Mouse (Mus musculus): ENCODE data around the gene Tril. TPM values are rescaled to one million over a fixed set of nuclear protein-coding genes. Genes with fewer than 3 reads are reported as not detected.

The Tril gene
- polyA plus RNA-seq, 1 experiment from 2014 or later = 35.3 TPM

DNA sequence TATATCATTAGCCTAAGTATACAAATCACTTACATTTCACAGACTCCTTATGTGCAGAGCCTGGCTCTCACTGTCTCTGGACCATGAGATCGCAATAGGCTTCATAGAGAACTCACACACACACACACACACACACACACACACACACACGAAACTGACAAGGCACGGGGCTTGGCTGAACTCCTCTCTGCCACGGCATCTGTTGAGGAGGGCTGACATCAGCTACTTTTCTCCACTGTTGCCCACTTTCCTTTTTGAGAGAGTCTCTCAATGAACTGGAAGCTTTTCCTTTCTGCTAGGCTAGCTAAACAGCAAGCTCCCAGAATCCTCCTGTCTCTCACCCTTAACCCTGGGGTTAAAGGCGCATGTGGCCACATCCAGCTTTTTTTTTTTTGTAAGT is 14.6 kb downstream of the Tril start:
- Histone ChIP-seq H3K4me1 (peaks cover 13% of the 10 kb centered on the region), H3K4me3 (replicated peaks) (no peak overlapping the region), H3K36me3 (no peaks in the 10 kb centered on the region), H3K27ac (replicated peaks) (no peak overlapping the region), H3K4me2 (replicated peaks) (no peak overlapping the region), H3K27me3 (no peaks in the 10 kb centered on the region; the same call in 1 of the 2 replicates), H3K9ac (no peak overlapping the region), H3K9me3 (replicated peaks) (no peaks in the 10 kb centered on the region)
- 84% methylated on average over 5 of the region's 5 CpGs for WGBS
- ATAC-seq (ENCODE audit: insufficient number of reproducible peaks, low FRiP score, low TSS enrichment, low read depth) = no peak

DNA sequence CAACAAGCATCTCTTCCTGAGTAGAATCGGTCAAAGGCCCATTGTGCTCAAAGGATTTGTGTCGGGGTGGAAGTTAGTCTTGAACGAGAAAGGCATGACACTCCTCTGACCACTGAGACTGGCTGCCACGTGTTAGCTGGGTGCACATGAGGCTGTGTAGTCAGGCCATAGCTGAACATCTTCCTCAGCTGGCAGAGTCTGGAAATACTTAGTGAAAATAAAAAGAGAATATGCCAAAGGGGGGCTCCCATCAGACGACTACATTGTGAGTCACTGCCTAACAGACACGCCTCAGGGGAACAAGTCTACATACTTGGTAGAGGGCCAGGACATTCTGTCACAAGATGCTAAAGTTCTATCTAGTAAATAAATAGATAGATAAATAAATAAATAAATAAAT is 16.5 kb downstream of the Tril start:
- Histone ChIP-seq H3K27me3 (no peaks in the 10 kb centered on the region; the same call in 1 of the 2 replicates), H3K9me3 (replicated peaks) (no peaks in the 10 kb centered on the region), H3K9ac (no peak overlapping the region), H3K4me1 (peaks cover 13% of the 10 kb centered on the region), H3K36me3 (no peaks in the 10 kb centered on the region), H3K4me2 (replicated peaks) (no peak overlapping the region), H3K4me3 (replicated peaks) (no peak overlapping the region), H3K27ac (replicated peaks) (no peak overlapping the region)
- ATAC-seq (ENCODE audit: insufficient number of reproducible peaks, low FRiP score, low TSS enrichment, low read depth) = no peak
- WGBS = 43% methylated on average over 6 of the region's 6 CpGs

DNA sequence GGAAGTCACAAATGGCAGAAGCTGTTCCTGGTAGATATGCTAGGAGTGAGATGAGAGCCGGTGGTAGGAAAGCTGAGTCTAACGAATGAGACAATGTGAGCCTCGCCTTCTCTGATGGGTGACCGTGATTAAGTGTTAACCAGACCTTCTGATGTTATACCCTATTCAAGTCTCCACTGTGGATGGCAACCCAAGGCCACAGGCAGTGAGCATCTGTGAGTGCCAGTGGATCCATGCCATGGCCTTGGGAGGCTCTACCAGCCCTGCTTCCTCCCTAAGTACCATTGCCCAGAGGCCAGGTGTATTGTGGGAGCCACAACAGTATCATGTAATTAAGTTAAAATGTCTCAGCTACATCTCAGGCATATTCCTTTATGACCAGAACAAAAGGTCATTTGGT is 17.1 kb downstream of the Tril start:
- H3K27ac ChIP-seq (replicated peaks) = no peak overlapping the region
- ATAC-seq (ENCODE audit: insufficient number of reproducible peaks, low FRiP score, low TSS enrichment, low read depth) = no peak
- no peaks in the 10 kb centered on the region for H3K9me3 ChIP-seq (replicated peaks)
- 95% methylated on average over 4 of the region's 4 CpGs for WGBS
- no peak overlapping the region for H3K9ac ChIP-seq
- H3K4me2 ChIP-seq (replicated peaks) = no peak overlapping the region
- H3K36me3 ChIP-seq = no peaks in the 10 kb centered on the region
- H3K27me3 ChIP-seq = no peaks in the 10 kb centered on the region; the same call in 1 of the 2 replicates
- H3K4me3 ChIP-seq (replicated peaks) = no peak overlapping the region
- H3K4me1 ChIP-seq = peaks cover 13% of the 10 kb centered on the region

DNA sequence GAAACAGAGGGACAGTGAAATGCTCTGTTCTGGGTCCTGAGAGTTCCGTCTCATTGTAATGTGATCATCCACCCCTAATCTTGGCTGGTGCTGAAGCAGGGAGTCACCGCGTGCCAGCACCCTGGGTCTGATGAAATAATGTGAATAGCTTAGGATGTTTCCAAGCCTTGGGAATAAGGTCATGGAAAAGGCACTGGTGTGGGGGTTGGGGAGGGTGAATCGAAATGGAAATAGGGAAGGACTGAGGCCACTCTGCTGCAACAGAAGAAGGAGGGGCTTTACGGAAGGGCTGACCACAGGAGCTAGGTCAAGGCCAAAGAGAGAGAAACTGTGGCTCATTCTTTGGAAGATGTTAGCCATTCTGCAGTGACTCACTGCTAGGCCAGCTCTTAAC is 18.7 kb downstream of the Tril start:
- Histone ChIP-seq H3K4me1 (peaks cover 13% of the 10 kb centered on the region), H3K4me2 (replicated peaks) (no peak overlapping the region), H3K9me3 (replicated peaks) (no peaks in the 10 kb centered on the region), H3K4me3 (replicated peaks) (no peak overlapping the region), H3K27ac (replicated peaks) (no peak overlapping the region), H3K36me3 (no peaks in the 10 kb centered on the region), H3K9ac (no peak overlapping the region), H3K27me3 (no peaks in the 10 kb centered on the region; the same call in 1 of the 2 replicates)
- 33% methylated on average over 5 of the region's 5 CpGs for WGBS
- no peak; the same call in 1 of the 2 replicates for ATAC-seq (ENCODE audit: insufficient number of reproducible peaks, low FRiP score, low TSS enrichment, low read depth)

DNA sequence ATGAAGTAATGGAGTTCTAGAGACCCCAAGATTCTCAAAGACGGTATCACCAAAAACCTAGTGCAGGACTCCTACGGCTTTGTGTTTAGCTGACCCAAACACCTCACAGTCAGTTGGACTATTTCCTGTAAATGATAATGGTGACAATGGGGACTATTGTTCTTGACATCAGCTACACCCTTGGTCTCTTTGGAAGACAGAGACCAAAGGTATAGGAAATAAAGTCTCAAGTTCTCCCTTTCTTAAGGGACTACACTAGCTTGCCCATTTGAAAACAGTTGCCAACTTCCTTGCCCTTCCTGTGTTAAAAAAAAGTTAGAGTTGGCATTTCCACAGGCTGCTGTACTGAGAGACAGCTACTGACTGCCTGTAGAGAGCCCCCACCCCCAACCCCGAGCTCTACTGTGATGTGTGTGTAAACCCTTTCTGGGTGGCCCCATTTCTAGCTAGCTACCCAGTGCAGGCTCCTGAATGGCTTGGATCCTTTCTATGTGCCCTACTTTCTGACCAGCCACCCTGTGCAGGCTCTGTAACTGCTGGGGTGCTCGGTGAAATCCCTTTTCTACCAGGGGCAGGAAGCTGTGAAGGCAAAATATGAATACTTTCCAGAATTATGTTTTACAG is 19.2 kb downstream of the Tril start:
- Histone ChIP-seq H3K27me3 (no peaks in the 10 kb centered on the region; the same call in 1 of the 2 replicates), H3K9ac (no peak overlapping the region), H3K4me1 (peaks cover 13% of the 10 kb centered on the region), H3K4me3 (replicated peaks) (no peak overlapping the region), H3K36me3 (no peaks in the 10 kb centered on the region), H3K4me2 (replicated peaks) (no peak overlapping the region), H3K9me3 (replicated peaks) (no peaks in the 10 kb centered on the region), H3K27ac (replicated peaks) (no peak overlapping the region)
- WGBS = 55% methylated on average over 4 of the region's 4 CpGs
- ATAC-seq (ENCODE audit: insufficient number of reproducible peaks, low FRiP score, low TSS enrichment, low read depth) = no peak

DNA sequence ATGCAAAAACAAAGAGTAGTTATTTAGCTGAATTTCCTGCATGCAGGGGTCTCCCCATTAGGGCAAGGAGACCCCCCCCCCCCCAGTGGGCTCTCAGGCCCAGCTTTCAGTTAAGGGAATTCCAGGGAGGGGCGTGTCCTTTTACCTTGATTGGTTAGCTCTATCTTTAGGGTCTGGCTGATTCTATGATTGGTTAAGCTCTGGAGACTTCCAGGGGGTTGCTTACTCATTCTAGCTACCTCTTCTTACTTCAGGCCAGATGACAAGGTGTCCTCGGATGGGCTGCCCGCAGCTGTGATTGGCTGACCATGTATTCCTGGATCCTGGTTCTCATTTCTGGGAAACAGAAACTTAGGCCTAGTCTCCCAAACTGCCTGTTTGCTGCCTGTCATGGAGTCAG is 21.8 kb downstream of the Tril start:
- Histone ChIP-seq H3K9me3 (replicated peaks) (no peaks in the 10 kb centered on the region), H3K27ac (replicated peaks) (no peak overlapping the region), H3K9ac (no peak overlapping the region), H3K4me3 (replicated peaks) (no peak overlapping the region), H3K4me1 (peaks cover 26% of the 10 kb centered on the region), H3K27me3 (peaks cover 11% of the 10 kb centered on the region; the same call in 1 of the 2 replicates), H3K4me2 (replicated peaks) (no peak overlapping the region), H3K36me3 (no peaks in the 10 kb centered on the region)
- ATAC-seq (ENCODE audit: insufficient number of reproducible peaks, low FRiP score, low TSS enrichment, low read depth) = no peak
- 73% methylated on average over 3 of the region's 3 CpGs for WGBS

DNA sequence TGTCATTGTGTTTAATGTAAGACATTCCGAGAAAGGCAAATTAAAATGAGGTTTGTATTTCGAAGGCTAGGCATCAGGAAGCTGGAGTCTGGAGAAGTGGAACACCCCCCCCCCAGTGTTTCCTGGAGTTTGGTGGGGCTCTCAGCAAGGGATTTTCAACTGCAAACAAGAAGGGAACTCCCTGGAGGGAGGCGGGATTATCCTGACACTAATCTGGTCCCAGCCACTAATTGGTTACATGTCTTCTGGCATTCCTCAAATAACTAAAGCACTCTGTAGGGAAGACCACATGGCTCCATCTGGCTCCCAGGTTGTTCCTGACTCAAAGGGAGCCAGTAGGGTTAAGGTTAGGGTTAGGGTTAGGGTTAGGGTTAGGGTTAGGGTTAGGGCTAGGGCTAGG is 23.8 kb downstream of the Tril start:
- H3K4me2 ChIP-seq (replicated peaks) = no peak overlapping the region
- H3K27ac ChIP-seq (replicated peaks) = no peak overlapping the region
- no peak for ATAC-seq (ENCODE audit: insufficient number of reproducible peaks, low FRiP score, low TSS enrichment, low read depth)
- peaks cover 11% of the 10 kb centered on the region; the same call in 1 of the 2 replicates for H3K27me3 ChIP-seq
- no peaks in the 10 kb centered on the region for H3K9me3 ChIP-seq (replicated peaks)
- no peaks in the 10 kb centered on the region for H3K36me3 ChIP-seq
- no peak overlapping the region for H3K4me3 ChIP-seq (replicated peaks)
- no peak overlapping the region for H3K9ac ChIP-seq
- peaks cover 21% of the 10 kb centered on the region for H3K4me1 ChIP-seq
- 26% methylated on average over 3 of the region's 3 CpGs for WGBS

DNA sequence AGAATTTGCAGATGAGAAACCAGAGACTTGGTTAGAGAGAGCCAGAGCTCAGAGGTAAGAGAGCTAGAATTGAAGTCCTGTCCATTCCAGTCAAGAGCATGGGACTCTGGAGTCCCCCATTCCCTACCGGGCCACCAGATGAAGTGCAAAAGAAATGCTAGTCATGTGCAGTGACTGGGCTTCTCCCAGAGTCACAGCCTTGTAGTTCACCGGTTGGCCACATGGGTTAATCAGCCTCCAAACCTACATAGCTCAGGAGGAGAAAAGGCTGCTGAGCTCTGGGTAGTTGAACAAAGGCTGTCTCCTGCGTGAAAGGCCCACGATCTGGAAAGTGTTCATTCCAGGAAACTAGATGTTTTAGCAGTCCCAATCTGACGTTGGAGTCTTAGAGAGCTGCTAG is 24.8 kb downstream of the Tril start:
- Histone ChIP-seq H3K4me2 (replicated peaks) (no peak overlapping the region), H3K27ac (replicated peaks) (no peak overlapping the region), H3K36me3 (no peaks in the 10 kb centered on the region), H3K4me3 (replicated peaks) (no peak overlapping the region), H3K4me1 (peaks cover 13% of the 10 kb centered on the region), H3K27me3 (peaks cover 11% of the 10 kb centered on the region; the same call in 1 of the 2 replicates), H3K9ac (no peak overlapping the region), H3K9me3 (replicated peaks) (no peaks in the 10 kb centered on the region)
- ATAC-seq (ENCODE audit: insufficient number of reproducible peaks, low FRiP score, low TSS enrichment, low read depth) = no peak
- WGBS = 15% methylated on average over 5 of the region's 5 CpGs

DNA sequence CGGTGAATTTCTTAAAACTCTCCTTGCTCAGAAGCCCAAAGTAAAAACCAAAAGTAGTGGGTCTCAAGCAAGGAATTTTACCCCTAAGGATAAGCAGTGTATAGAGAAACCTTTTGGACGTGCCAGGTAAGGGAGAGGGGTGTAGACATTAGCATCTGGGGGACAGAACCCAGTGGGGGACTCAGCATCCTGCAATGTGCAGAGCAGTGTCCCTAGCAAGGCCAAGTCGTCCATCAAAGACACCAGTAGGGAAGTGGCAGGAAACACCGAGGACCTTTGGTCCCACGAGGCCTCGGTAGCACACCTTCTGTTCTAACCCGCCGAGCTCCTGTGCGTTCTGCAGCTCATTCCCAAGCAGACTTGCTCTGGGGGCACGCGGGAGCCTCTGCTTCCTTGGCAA is 25.6 kb downstream of the Tril start:
- no peaks in the 10 kb centered on the region for H3K9me3 ChIP-seq (replicated peaks)
- no peak overlapping the region for H3K27ac ChIP-seq (replicated peaks)
- peaks cover 13% of the 10 kb centered on the region for H3K4me1 ChIP-seq
- peak overlapping the region; percentile 38 for H3K4me2 ChIP-seq (replicated peaks)
- H3K4me3 ChIP-seq (replicated peaks) = no peak overlapping the region
- ATAC-seq (ENCODE audit: insufficient number of reproducible peaks, low FRiP score, low TSS enrichment, low read depth) = no peak
- WGBS = 46% methylated on average over 11 of the region's 11 CpGs
- H3K36me3 ChIP-seq = no peaks in the 10 kb centered on the region
- H3K9ac ChIP-seq = no peak overlapping the region
- peaks cover 11% of the 10 kb centered on the region; the same call in 1 of the 2 replicates for H3K27me3 ChIP-seq

DNA sequence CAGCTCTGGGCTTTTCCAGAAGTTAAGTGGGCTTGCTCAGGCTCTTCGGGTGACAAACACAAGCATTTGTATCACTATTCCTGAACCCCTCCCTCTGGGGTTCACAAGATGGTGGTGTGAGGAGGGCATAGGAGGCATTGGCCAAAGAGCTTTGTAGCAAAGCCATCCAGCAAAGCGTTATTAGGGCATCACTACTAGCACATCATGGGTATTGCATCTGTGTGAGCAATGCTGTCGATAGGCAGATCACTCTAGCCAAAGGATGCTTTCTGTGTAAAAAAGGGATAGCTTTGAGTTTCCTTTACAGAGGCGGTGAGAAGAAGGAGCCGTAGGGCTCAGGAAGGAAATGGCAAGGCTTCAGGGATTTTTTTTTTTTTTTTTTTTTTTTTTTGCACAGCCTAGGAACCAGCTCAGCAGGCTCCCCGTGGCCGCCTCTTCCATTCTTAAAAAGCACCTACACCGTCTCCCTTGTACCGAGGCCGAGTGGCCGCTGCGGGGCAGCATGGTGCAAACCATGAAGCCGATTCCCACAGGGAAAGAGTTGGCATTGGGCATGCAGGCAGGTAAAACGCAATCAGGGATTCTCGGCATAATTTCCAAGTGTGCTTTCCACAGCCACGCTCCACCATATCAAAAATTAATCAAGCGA is 26.2 kb downstream of the Tril start:
- WGBS = 12% methylated on average over 17 of the region's 17 CpGs
- H3K9ac ChIP-seq = no peak overlapping the region
- H3K27me3 ChIP-seq = peaks cover 11% of the 10 kb centered on the region; the same call in 1 of the 2 replicates
- peak overlapping the region; percentile 38 for H3K4me2 ChIP-seq (replicated peaks)
- no peaks in the 10 kb centered on the region for H3K9me3 ChIP-seq (replicated peaks)
- H3K36me3 ChIP-seq = no peaks in the 10 kb centered on the region
- H3K27ac ChIP-seq (replicated peaks) = no peak overlapping the region
- no peak overlapping the region for H3K4me3 ChIP-seq (replicated peaks)
- H3K4me1 ChIP-seq = peaks cover 13% of the 10 kb centered on the region
- no peak for ATAC-seq (ENCODE audit: insufficient number of reproducible peaks, low FRiP score, low TSS enrichment, low read depth)

DNA sequence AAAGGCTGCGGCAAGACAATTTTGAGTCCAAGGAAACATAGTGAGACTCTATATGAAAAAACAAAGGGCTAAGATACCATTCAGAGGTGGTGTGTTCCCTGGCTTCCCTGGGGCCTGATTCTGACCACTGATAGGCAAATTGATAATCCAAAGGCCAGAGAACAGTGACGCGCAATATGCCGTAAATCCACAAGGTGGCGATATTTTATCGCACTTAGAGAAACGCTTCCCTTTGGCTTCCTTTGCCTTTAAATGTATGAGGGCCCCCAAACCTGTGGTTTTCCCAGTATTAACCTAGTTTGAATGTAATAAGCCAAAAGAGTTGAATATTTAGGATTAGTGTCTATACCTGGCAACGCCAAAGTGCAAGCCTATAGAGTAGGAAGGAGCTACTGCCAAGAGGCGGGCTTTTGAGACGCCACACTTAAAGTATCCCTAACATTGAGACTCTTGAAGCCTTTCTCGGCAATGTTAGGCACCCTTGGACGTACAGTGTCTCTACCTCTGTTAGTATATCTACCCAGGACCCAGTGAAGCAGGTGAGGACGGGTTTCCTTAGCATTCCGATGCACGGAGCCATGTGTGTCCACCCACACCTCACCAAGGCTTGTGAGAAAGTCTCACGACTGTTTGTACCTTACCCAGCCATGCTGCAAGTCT is 37.6 kb downstream of the Tril start:
- no peak for ATAC-seq (ENCODE audit: insufficient number of reproducible peaks, low FRiP score, low TSS enrichment, low read depth)
- no peak overlapping the region for H3K9ac ChIP-seq

More for the DNA sequence above, 37.6 kb downstream of the Tril start:
- Histone ChIP-seq H3K36me3 (no peaks in the 10 kb centered on the region), H3K4me3 (replicated peaks) (no peak overlapping the region), H3K4me2 (replicated peaks) (no peak overlapping the region), H3K27me3 (no peaks in the 10 kb centered on the region), H3K4me1 (no peaks in the 10 kb centered on the region; the same call in 1 of the 2 replicates), H3K9me3 (replicated peaks) (no peaks in the 10 kb centered on the region), H3K27ac (replicated peaks) (no peak overlapping the region)
- 41% methylated on average over 16 of the region's 16 CpGs for WGBS
